Mouse (Mus musculus) activated CD4-positive, CD25-positive, alpha-beta regulatory T cell, adult 9 weeks (primary cell): Measurements from ENCODE around the gene Gm5128. TPM values are rescaled to one million over a fixed set of nuclear protein-coding genes. Genes with fewer than 3 reads are reported as not detected.

Experiments
- polyA plus RNA-seq: library from polyadenylated mRNA; unstranded; fragments of 100-300 nt; shearing (Covaris generic); gene quantifications from one replicate; pipeline ENCODE4 v1.2.1, GENCODE M21; 2017

Gm5128 gene
- polyA plus RNA-seq, result not detected

DNA sequence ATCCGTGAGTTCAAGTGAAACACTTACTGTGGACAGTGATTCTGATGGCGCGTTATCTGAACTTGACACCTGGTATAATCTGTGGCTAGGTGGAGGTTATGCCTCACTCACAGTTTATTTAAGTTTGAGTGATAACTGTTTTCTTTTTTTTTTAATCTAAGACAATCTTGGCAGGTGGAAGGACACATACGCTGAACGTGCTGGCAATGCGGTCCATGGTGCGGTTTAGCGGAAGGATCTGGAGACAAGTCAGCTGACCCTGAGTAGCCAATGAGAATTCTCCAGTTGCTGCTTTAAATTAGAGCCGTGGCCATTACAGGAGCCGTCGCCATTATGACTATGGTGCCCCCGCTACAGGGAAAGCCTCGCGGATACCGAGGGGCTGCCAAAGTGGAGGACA, at the start of gene Gm5128:
Gene Gm5128, plus strand, starts transcription at position 301 of the 400 bp plus-strand sequence.

Other genes with a start within 250 kb of the Gm5128 start
- not detected for gene Gm15023, start 195.7 kb upstream of the Gm5128 start, polyA plus RNA-seq
- gene Tceal6, start 162.6 kb upstream of the Gm5128 start, polyA plus RNA-seq, result not detected
- not detected for gene Pramel3, start 71.0 kb upstream of the Gm5128 start, polyA plus RNA-seq
- gene Gm7903, start 60.6 kb downstream of the Gm5128 start, polyA plus RNA-seq, result 0.21 TPM
- gene AV320801, start 121.3 kb downstream of the Gm5128 start, polyA plus RNA-seq, result not detected
- not detected for gene Nxf7, start 225.5 kb downstream of the Gm5128 start, polyA plus RNA-seq